Mouse (Mus musculus) natural killer cell, adult 2 months (primary cell): ENCODE data around the gene Oprm1.

Source experiments
- DNase-seq, 2 experiments: peaks; one replicate each; pipeline ENCODE4 v3.0.0; 2022; ENCODE audit warnings: low spot score in 2 of 2

The Oprm1 gene

DNA sequence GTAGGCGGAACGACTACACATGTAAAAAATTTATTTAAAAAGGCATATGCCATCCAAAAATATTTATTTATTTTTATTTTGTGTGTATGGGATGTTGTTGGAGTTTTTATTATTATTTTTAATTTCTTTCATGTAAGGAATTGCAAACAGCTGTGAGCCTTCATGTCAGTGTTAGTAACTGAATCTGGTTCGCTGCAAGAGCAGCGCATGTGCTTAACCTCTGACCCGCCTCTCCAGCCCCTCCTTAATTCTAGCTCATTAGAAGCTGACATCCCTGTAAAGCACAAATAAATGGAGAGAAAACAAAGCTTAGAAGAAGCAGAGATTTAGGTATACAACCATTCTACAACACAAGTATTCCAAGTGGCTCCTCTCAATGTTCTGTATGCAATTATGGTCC, 285.6 kb downstream of the Oprm1 start:
- no peak for DNase-seq

DNA sequence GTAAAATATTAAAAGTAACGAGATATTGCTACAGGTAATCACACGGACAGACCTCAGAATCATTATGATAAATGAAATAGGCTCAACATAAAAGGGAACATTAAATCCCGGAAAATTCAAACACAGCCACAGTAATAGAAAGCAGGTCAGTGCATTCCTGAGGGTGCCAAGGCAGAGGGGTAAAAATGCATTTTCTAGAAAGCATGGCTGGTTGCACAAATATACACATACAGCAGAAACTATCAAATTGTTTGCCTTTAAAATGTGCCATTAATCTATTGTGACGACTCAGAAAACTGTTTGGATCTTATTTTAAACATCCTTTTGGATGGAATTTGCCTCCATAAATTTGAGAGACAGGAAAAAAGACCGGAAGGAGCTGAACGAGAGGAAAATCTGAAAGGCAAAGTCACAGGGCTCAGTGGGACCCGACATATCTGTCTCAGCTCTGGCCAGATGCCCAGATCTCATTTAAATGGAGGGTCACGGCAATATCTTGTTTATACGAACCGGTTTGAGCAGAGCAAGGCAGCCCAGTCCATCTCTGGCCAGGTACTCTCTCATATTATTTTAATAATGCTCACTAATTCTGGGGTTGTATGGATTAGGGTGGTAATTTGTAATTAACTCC, 289.1 kb downstream of the Oprm1 start:
- DNase-seq: no peak

DNA sequence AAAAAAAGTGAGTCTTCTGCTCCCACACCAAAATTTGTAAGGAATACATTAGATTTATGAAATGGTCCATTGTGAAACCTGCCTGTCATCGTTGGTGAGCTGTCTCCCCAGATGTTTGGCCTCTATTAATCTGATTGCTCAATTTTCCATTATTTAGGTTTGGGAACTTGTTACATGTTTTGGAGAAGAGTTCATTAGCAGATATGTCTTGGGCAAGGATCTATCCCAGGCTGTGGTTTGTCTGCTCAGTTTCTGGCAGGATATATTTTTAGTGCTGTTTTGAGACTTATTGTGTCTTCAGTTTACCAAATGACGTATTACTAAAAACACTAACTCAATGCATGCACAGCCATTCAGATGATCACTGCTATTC, 289.6 kb downstream of the Oprm1 start:
- DNase-seq: no peak

DNA sequence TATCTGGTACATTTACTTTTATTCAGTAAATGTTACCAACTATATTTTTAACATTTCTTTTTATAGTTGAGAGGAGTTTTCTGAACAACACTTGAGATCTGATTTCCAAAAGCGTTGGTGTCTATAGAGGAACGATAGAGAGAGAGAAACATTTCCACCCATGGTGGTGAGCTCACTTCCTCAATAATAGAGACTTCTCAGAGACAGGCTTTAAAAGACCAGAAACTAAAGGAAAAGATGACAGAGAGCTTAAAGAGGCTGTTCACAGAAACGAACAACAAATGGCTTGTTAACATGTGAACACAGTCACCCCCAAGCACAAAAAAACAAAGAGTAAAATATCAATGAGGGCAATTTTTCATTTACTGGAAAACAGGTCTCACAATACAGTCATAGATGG, 291.6 kb downstream of the Oprm1 start:
- no peak for DNase-seq

DNA sequence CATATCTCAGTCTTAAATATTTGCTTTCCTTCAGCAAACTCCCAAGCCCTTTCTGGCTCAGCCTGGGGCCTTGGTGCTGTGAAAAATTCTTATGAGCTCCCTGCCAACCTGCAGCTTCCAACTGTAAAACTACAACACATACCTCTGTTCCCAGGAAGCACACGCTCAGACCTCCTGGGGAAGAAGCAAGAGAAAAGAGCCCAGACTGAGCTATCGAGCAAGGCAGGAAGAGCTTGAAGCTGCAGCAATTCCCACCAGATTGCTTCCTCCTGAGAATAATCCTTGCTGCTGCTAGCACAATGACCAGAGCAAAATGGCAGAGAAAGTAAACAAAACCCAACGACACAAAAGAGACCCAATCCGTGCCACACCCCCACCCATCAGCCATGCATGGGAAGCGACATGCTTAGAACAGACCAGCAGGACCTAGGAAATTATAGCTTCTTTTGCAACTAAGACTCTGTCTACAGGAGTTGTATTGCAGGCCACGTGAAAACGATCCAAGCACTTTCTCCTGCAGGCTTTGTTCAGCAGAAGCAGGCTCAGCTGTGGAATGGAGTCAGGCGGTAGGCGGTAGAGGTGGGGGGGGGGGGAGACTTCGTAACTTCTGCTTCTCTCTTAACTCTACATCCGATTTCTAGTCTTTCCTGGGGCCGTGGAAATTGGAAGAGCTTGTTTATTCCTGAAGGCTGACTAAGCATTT, 294.2 kb downstream of the Oprm1 start, which contains the start of gene Ipcef1:
Ipcef1 (minus strand) TSS at position 164 of the 703 bp plus-strand sequence.
- no peak for DNase-seq

DNA sequence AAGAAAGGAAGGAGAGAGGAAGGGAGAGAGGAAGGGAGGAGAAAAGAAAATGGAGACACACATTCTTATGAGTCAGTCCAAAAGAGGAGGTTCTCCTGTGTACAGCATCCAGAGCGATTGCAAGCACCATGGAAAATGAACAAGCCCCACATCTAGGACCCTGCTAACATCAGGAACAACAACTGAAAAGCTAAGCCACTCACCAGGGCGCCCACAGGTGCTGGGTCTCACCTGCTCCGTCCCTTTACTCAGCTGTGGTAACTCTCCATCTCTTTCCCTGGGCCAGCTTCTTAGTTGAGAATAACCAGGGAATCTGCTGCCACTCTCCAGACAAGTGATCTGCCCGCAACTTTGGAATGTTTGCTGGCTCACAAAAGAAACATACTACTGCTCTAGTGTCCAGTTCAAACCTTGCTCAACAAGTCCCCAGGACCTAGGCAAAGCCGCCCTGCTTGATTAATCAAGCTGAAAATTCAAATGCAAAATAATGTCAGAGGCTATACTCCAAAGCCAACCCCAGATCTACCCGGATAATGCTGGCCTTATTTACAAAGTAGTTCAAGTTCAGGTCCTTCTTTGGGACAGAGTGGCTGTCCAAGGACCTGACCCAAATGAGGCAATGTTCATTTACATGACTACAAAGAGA, 296.4 kb downstream of the Oprm1 start:
- DNase-seq: no peak

DNA sequence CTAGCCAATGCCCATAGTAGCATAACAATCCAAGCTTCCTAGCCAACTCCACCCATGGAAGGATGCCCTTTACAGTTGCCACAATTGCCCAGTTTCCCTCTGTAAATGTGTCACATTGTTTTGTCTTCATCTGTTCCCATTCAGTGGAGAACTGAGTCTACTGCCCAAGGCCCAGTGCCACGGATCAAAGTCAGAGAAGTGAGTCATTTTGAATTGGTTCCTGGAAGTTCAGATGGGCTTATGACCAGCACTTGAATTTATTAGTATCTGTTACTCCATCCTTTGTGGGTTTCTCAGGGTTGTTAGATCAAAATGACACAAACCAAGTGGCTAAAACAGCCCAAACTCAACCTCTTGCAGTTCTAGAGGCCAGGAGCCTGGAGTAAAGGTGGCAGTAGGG, 299.2 kb downstream of the Oprm1 start:
- no peak for DNase-seq

DNA sequence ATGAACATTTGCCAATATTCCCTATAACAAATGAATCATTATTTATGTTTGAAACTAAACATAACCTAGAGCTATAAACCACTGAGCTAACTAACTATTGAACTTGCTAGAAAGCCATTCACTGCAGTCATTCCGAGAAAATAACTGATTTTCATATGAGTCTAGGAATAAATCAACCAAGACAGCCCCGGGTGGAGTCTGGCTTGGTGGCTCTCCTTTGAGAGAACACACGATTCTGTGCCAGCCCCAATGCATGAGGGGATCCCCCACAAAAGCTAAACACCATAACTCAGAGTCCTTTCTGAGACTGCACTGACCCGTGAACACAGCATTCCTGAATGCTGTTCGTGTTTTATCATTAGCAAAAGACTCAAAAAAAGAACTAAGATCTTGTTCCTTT, 302.0 kb downstream of the Oprm1 start:
- no peak for DNase-seq

DNA sequence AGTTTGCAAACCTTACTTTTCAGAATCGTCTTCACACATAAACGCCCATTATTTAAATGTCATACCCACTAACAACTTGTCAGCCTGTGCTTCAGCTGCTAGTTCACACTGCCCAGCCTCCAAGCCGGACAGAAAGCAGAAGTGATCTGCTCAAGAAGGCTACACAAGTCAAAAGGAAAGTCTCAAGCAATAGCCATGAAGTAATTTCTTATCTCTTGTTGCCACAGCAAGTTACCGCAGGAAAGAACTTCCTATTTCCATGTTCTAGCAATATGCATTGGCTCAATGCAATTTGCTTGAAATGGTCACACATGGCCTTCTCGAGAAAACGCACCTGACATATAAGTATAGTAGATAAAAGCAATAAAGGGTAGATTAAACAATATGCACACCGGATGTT, 304.7 kb downstream of the Oprm1 start:
- peak; percentile 21 to 27 for DNase-seq

DNA sequence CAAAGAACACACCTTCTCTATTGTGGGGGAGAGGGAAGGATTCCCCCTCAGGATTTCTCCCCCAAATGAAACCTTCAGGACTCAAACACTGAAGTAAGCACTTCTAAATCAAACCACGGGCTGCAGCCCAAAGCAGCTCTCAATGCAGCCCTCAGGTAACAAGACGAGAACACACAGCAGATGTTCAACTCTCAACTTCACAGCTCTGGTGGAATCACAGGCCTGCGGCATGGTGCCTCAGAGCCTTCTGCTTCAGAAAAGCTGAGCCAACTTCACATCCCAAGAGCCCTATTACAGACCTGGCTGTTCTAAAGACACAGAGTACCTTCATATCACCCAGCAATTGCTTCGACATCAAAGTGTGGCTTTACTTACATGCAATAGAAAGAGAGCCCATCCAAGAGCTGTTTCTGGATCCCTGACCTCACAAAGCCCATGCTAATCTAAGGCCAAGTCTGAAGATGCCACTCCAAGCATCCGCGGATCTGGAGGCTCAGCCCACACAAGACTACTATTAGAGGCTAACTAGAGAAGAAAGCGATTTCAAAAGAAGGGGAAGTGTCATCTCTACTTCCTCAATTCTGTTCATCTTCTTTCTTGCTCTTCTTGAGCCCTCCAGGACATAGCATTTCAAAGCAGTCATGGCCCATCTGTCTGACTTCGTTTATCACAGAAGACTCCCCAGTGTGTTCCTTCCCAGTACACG, 305.6 kb downstream of the Oprm1 start:
- DNase-seq: peak in 1 of 2 experiments; percentile 2

DNA sequence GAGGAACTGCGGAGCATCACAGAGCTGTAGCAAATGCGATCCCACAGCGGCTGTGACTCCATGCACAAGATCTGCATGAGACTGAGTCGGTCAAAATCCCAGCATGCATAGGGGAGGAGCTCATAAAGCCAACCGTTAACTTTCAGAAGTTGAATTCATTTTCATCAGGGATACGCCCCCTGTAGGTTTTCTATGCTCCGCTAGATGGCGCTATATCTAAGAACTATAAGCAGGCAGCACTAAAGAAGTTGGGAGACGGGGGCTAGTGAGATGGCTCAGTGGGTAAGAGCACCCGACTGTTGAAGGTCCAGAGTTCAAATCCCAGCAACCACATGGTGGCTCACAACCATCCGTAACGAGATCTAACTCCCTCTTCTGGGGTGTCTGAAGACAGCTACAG, 310.3 kb downstream of the Oprm1 start:
- DNase-seq: peak in 1 of 2 experiments; percentile 5

DNA sequence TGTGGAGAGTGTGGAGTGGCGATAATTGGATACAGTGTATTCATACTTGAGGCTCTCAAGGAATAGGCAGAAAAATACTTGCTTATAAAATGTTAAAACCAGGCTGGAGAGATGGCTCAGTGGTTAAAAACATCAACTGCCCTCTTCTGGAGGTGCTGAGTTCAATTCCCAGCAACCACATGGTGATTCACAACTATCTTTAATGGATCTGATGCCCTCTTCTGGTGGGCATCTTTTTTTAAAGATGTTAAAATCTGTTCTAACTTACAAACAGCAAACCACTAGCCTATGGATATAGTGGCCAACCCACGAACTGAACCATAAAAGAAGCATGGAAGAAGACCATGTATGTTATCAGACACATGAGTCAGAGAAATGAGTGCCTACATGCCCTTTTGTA, 310.8 kb downstream of the Oprm1 start:
- DNase-seq: no peak

DNA sequence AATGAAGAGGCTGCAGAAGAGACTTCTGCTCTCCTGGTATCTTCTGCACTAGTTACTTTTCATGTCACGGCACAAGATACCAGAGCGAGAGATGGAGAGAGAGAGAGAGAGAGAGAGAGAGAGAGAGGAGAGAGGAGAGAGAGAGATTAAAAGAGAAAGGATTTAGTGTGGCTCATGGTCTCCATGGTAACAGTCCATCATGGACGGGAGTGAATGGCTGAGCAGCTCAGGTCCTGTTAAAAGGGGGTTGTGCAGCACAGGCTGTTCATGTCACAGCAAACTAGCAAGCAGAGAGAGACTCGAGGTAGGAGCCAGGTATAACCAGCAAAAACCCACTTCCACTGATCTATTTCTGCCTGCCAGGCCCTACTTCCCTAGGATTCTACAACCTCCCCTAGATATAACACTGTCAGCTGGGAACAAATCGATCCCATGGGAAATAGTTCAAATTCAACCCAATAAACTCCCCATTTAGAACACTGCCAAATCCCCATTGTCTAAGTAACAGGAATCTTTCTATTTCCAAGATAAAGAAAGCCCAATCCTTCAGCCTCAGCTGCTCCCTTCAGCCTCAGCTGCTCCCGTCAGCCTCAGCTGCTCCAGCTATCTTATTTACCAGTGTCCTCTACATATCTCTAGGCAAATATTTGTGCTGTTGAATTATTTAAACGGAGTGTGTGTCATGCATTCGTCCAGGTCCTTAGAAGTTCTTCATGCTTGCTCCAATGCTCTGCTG, 312.0 kb downstream of the Oprm1 start:
- DNase-seq: no peak

DNA sequence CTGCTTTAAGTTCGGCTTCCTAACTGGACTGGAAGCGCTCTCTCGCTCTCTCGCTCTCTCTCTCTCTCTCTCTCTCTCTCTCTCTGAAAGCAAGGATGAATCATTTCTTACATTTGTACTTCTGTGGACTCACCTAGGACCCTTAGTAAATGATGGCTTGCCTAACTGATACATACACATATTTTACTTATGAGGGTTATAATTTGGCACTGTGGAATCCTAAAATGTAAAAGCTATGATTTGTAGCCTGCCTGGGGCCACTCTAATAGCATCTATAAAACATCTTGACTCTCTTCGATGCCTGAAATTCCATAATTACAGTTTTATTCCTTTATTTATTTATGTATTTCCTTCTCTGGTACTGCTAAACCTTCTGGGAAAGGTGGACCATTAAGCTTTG, 312.6 kb downstream of the Oprm1 start:
- DNase-seq: no peak

DNA sequence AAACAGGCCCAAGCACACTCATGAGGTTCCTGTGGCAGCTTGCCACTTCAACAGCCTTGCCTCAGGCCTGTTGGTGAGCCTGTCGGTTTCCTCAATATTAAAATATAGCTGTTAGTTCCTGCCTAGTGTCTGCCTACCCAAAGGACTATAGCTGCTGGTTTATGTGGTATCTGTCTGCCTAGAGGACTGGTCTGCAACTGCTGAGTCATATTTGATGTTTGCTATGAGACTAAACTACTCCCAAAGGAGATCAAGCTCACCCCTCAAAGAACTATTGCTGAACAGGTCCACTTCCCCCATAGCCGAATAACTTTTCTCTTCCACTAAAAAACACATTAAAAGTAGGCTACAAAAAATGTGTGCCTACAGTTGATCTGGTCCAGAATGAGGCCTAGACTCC, 315.9 kb downstream of the Oprm1 start:
- no peak for DNase-seq

DNA sequence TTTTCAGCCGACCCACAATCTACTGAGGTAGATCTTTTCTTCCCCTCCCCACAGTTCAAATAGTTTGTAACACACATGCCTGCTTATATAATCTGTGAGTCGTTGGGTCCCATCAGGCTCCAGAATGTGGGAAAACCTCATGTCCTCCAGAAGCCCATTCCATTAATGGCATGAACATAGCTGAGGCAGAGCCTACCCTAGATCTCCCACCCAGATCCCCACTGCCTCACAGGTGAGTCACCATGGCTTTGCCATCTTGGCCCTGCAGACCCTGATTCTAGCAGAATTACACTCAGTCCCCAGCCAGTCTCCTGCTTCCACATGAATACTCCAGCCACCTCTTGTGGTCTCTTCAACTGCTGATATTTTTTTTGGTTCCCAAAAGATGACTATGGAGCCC, 317.4 kb downstream of the Oprm1 start:
- DNase-seq: no peak

DNA sequence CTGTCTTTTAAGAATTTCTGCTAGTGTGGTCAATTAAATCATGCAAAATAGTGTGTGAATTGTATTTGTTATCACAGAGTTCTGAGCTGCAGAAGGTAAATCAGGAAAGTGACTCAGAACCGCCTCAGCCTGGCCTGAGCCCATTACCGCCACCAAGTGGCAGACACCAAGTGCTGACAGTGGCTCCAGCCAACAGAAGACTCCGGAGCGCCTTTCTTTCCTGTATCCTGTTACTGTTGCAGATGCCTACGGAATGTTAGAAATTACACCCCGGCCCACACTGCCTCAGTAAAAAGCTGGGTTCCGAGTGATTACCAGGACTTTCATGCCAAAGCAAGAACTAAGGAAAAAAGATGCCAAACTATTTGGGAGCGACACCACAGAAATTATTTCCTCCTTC, 317.9 kb downstream of the Oprm1 start:
- peak; percentile 16 to 50 for DNase-seq

DNA sequence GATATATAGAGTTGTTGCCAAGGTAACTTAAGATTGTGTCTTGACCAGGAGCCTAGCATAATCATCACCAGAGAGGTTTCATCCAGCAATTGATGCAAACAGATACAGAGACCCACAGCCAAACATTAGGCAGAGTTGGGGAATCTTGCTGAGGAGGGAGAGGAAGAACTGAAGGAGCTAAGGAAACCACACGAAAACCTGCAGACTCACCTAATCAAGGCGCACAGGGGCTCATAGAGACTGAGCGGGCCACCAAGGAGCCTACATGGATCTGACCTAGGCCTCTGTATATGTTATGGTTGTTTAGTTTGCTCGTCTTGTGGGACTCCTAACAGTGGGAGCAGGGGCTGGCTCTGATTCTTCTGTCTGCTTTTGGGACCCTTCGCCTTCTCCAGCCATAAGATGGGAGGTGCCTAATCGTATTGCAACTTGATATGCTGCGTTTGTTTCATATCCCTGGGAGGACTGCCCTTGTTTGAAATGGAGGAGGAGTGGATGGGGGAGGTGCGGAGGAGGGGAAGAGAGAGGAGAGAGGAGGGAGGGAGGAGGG, 318.4 kb downstream of the Oprm1 start:
- DNase-seq: no peak

DNA sequence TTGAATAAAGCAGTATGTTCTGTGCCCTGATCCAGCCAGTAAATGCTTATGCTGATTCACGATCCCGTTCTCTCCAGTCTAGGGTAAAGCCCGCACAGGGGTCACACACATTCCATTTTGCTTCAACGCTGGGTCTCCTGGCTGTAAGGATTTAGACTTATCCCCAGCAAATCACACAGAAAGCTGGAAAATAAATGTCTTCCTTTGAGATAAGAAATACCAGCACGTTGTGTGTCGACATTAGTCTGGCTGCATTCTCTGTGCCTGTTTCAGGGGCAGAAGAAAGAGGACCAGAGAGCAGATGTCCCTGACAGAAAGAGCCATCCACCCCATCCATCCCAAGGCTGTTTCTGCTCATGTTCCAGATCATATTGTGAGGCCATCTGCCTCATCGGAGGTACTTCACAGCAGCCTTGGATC, 319.1 kb downstream of the Oprm1 start:
- no peak for DNase-seq

DNA sequence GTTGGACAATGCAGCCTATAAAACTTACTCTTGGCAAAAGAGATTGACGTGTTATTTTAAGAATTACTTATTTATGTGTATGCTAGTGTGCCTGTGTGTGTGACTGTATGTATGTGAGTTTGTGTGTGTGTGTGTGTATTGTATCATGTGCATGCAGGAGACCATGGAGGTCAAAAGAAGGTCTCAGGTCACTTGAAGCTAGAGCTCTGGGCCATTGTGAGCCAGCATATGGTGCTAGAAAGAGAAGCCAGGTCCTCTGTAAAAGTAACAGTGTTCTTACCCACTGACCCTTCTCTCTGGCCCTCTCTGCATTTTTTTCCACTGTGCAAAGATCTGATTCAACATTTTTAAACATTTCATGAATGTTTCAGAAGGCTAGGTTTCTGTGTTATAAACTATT, 319.7 kb downstream of the Oprm1 start:
- no peak for DNase-seq
